Mouse (Mus musculus) frontal cortex, postnatal 36 days (tissue): Measurements from ENCODE around the gene H2-D1.
"Not testable (repeated sequence)": the region's sequence is repeated elsewhere in the genome, so short reads cannot be mapped to it uniquely, and the experiment has no call there.

Source experiments
- DNase-seq, 2 experiments: peaks; one replicate each; pipeline ENCODE4 v3.0.0; 2022; ENCODE audit warnings: low spot score in 2 of 2

H2-D1 gene

DNA sequence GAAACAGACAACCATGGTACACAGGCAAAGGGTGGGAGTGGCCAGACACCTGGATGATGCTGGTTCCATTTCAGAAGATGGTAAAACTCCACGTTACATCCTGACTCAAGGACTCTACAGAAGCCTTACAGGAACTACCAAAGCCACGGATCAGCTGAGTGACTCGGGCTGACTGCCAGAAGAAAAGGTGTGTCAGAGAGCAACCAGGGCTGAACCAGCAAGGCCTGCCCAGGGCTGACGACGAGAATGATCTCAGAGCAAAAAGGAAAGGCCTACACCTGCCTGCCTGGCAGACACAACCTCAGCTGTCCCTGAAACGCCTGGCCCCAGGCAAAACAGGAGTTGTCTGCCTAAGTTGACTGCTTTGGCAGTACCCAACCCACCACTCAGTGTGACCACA lies 41.9 kb downstream of the H2-D1 start:
- no peak for DNase-seq

DNA sequence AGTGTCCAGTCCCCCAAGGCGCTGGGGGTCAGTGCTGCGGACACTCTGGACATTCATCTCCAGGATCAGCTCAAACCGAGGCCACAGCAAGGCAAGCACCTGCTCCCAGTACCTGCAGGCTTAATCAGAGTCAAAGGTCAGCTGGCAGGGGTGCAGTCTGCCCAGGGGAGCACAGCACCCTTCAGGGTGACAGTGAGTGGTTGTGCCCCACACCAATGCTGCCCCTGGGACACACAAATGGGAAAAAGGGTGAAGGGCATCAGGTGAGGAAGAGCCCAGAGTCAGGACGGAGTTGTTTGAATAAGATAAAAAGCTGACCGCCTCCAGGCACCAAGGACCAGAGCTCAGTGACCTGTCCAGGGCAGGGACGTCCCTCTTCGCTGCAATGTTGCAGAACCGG lies 42.4 kb downstream of the H2-D1 start:
- not testable (repeated sequence) for DNase-seq
